Mouse (Mus musculus) olfactory bulb, adult 2 months (tissue): ENCODE results near the gene Prss27.

Source experiments
- CTCF ChIP-seq: fragments of 200-500 bp; IDR thresholded peaks from 2 replicates; pipeline ENCODE4 v1.5.1; 2012; ENCODE audit warnings: low read depth, mild to moderate bottlenecking, low read length, moderate library complexity; ENCODE audit not compliant: insufficient read depth
- POLR2A ChIP-seq: fragments of 200-500 bp; IDR thresholded peaks from 2 replicates; pipeline ENCODE4 v1.6.1; 2012; ENCODE audit warnings: mild to moderate bottlenecking, low read depth, low read length, moderate library complexity; ENCODE audit not compliant: insufficient read depth

- TF ChIP-seq CTCF (no peak), POLR2A (no peak)
Measured at GRCm38 (mm10) chr17:24012921-24013320, 25.0 kb upstream of the Prss27 start.
